8 mouse cellular contexts compared by ENCODE assay signal in genomic region chr6:136930677-136931076, GRCm38 (mm10). TPM values are rescaled to one million over a fixed set of nuclear protein-coding genes. Genes with fewer than 3 reads are reported as not detected.
A peak's percentile ranks its signal among the peaks of the same experiment; 100 is the strongest.
DNase-seq lines count a peak whose midpoint lies in the region; ATAC-seq and TF ChIP-seq lines count a peak whose summit lies in the region.

No protein-coding gene starts in this region.

- peak overlapping the region; percentile 21; the same call in 1 of the 2 replicates for H3K4me2 ChIP-seq in intestine, postnatal 0 days (replicated peaks; ENCODE audit: low read depth)

- WGBS in intestine, postnatal 0 days = 4% methylated on average over 12 of the region's 12 CpGs
- WGBS in lung, adult 2 months = 14% methylated on average over 12 of the region's 12 CpGs

- no peak overlapping the region for H3K27ac ChIP-seq in intestine, postnatal 0 days (ENCODE audit: low read depth, low read length)

- peaks cover 5% of the 10 kb centered on the region for H3K4me1 ChIP-seq in intestine, postnatal 0 days (replicated peaks; ENCODE audit: control insufficient read depth, insufficient read depth, low read length)
- H3K4me1 ChIP-seq in lung, adult 2 months (ENCODE audit: control insufficient read depth, insufficient read depth, low read length) = peaks cover 6% of the 10 kb centered on the region

- no peak for TF ChIP-seq CTCF in intestine, postnatal 0 days (IDR thresholded peaks at IDR 0.05; ENCODE audit: low read depth)
- TF ChIP-seq CTCF in lung, adult 2 months (IDR thresholded peaks at IDR 0.05; ENCODE audit: insufficient read depth, low read length) = no peak

- H3K27me3 ChIP-seq in intestine, postnatal 0 days (replicated peaks; ENCODE audit: control insufficient read depth, insufficient read depth, low read length) = no peaks in the 10 kb centered on the region

- H3K4me3 ChIP-seq in intestine, postnatal 0 days (ENCODE audit: low read depth, low read length) = no peak overlapping the region
- H3K4me3 ChIP-seq in lung, adult 2 months (replicated peaks; ENCODE audit: extremely low read depth, low read depth, low read length) = peak overlapping the region; percentile 41

- no peak for TF ChIP-seq POLR2A in lung, adult 2 months (IDR thresholded peaks at IDR 0.05; ENCODE audit: borderline replicate concordance, extremely low read depth, low read depth, low read length)

- H3K36me3 ChIP-seq in intestine, postnatal 0 days (ENCODE audit: control insufficient read depth, insufficient read depth) = no peaks in the 10 kb centered on the region

- peak; percentile 53 for DNase-seq in adrenal gland, postnatal 14 days
- no peak for DNase-seq in adrenal gland, adult 18-20 months (ENCODE audit: low spot score in 2 of 2)
- no peak for DNase-seq in lung, adult 2 months
- no peak for DNase-seq in left cerebral cortex, adult 9 months (ENCODE audit: low spot score in 2 of 2)
- no peak for DNase-seq in Muller cell, postnatal 12 days (ENCODE audit: inconsistent ontology term)

- H3K9ac ChIP-seq in intestine, postnatal 0 days (ENCODE audit: low read depth, low read length) = no peak overlapping the region

- H3K9me3 ChIP-seq in intestine, postnatal 0 days (ENCODE audit: control insufficient read depth) = no peaks in the 10 kb centered on the region

- peak; percentile 89 for ATAC-seq in erythroid progenitor cell, adult 5-6 weeks (replicated peaks; ENCODE audit: low FRiP score, poor library complexity, severe bottlenecking)
- ATAC-seq in intestine, postnatal 0 days = peak; percentile 87
- ATAC-seq in neutrophil, adult 5-6 weeks (ENCODE audit: extremely low read depth, insufficient number of reproducible peaks, low FRiP score, poor library complexity, severe bottlenecking) = peak; percentile 98

RNA-seq across cellular contexts. Expression of gene Pde6h, which starts 7.0 kb away (rescaled TPM):
- total RNA-seq in adrenal gland, postnatal 14 days (2021) = 0.44 TPM in 1 of 2 replicates, not detected in the other
- not detected for total RNA-seq in adrenal gland, adult 18-20 months (2021)
- total RNA-seq in erythroid progenitor cell, adult 5-6 weeks (2015; ENCODE audit: low replicate concordance) = not detected in 2 replicates
- 0.51 TPM in 1 of 2 replicates, not detected in the other for total RNA-seq in erythroid progenitor cell, adult 5-6 weeks (2017; ENCODE audit: low replicate concordance)
- 0.44 TPM in 1 of 2 replicates, not detected in the other for polyA plus RNA-seq in intestine, postnatal 0 days (2015; fragmentation: Nextera tagmentation; extraction: Ambion mirVana)
- 0.02 and 0.20 TPM in 2 replicates for polyA plus RNA-seq in lung, adult 2 months (2012; rRNA removed)
- total RNA-seq in neutrophil, adult 5-6 weeks (2017) = 0.35 TPM in 1 of 2 replicates, not detected in the other

RNA-seq across cellular contexts. Expression of gene Erp27, which starts 8.7 kb away (rescaled TPM):
- total RNA-seq in adrenal gland, postnatal 14 days (2021) = 0.30 TPM in 1 of 2 replicates, not detected in the other
- not detected for total RNA-seq in adrenal gland, adult 18-20 months (2021)
- not detected in 2 replicates for total RNA-seq in erythroid progenitor cell, adult 5-6 weeks (2015; ENCODE audit: low replicate concordance)
- not detected in 2 replicates for total RNA-seq in erythroid progenitor cell, adult 5-6 weeks (2017; ENCODE audit: low replicate concordance)
- polyA plus RNA-seq in intestine, postnatal 0 days (2015; fragmentation: Nextera tagmentation; extraction: Ambion mirVana) = 0.48 and 0.68 TPM in 2 replicates
- polyA plus RNA-seq in lung, adult 2 months (2012; rRNA removed) = 0.26 TPM in 1 of 2 replicates, not detected in the other
- 12.0 and 12.5 TPM in 2 replicates for total RNA-seq in neutrophil, adult 5-6 weeks (2017)

RNA-seq across cellular contexts. Expression of gene Arhgdib, which starts 11.0 kb away (rescaled TPM):
- total RNA-seq in adrenal gland, postnatal 14 days (2021) = 24.4 and 62.7 TPM in 2 replicates
- total RNA-seq in adrenal gland, adult 18-20 months (2021) = 10 to 100 TPM; 20.0 to 25.7 TPM
- 616 and 634 TPM in 2 replicates for total RNA-seq in erythroid progenitor cell, adult 5-6 weeks (2015; ENCODE audit: low replicate concordance)
- total RNA-seq in erythroid progenitor cell, adult 5-6 weeks (2017; ENCODE audit: low replicate concordance) = 160 and 179 TPM in 2 replicates
- polyA plus RNA-seq in intestine, postnatal 0 days (2015; fragmentation: Nextera tagmentation; extraction: Ambion mirVana) = 22.2 and 22.6 TPM in 2 replicates
- polyA plus RNA-seq in lung, adult 2 months (2012; rRNA removed) = 55.5 and 82.9 TPM in 2 replicates
- 1,086 and 1,117 TPM in 2 replicates for total RNA-seq in neutrophil, adult 5-6 weeks (2017)

RNA-seq across cellular contexts. Expression of gene Mgp, which starts 55.1 kb away (rescaled TPM):
- total RNA-seq in adrenal gland, postnatal 14 days (2021) = 177 and 231 TPM in 2 replicates
- 100 to 1,000 TPM; 192 to 202 TPM for total RNA-seq in adrenal gland, adult 18-20 months (2021)
- total RNA-seq in erythroid progenitor cell, adult 5-6 weeks (2015; ENCODE audit: low replicate concordance) = not detected in 2 replicates
- total RNA-seq in erythroid progenitor cell, adult 5-6 weeks (2017; ENCODE audit: low replicate concordance) = 1.4 TPM in 1 of 2 replicates, not detected in the other
- polyA plus RNA-seq in intestine, postnatal 0 days (2015; fragmentation: Nextera tagmentation; extraction: Ambion mirVana) = 74.8 and 76.7 TPM in 2 replicates
- 3,073 and 5,313 TPM in 2 replicates for polyA plus RNA-seq in lung, adult 2 months (2012; rRNA removed)
- not detected in 2 replicates for total RNA-seq in neutrophil, adult 5-6 weeks (2017)
